Mouse (Mus musculus): ENCODE measurements around the gene Idh1. TPM values are rescaled to one million over a fixed set of nuclear protein-coding genes. Genes with fewer than 3 reads are reported as not detected.

Gene Idh1
- polyA plus RNA-seq, 1 experiment from 2014 or later: 329 TPM

DNA sequence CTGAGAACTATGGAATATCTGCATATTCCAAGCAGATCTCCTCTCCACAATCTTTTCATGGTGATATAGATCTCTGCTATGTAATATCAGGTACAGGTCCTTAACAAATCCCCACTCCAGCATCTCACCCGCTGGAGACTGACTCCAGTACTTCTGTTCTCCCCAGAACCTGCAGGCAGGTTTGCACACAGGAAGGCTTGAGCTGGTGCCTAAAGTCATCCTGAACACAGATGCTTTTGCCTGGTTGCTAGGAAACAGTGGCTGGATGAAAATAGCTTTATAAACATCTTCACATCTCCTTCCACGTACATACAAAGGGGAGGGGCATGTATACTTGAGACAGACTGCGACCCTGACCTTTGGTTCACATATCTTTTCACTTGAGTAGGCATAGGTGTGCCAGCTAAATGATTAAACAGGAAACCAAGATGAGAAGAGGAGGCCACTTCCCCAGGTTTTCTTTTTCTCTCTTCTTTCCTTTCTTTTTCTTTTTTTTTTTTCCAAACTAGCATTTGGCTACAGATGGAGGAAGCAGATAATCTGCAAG lies 56.6 kb downstream of the Idh1 start:
- H3K27ac ChIP-seq (ENCODE audit: low read length): peak overlapping the region; percentile 26; the same call in 1 of the 2 replicates
- ATAC-seq (ENCODE audit: low FRiP score, low TSS enrichment): 0 out of 2 replicates have a peak, but pooled peaks have one; percentile 23
- 63% methylated on average over 3 of the region's 3 CpGs for WGBS

GRCm38 (mm10) chr1:65122574-65123372 lies 63.5 kb downstream of the Idh1 start, which contains the start of gene D630023F18Rik:
D630023F18Rik (minus strand) TSS chr1:65123214.
- Histone ChIP-seq H3K27me3 (ENCODE audit: insufficient read depth, low read length) (no peaks in the 10 kb centered on the region), H3K9ac (replicated peaks; ENCODE audit: low read length) (no peak within 1 kb of the TSS), H3K4me3 (ENCODE audit: low read length) (peak within 1 kb of the TSS; percentile 24), H3K27ac (ENCODE audit: low read length) (no peak within 1 kb of the TSS), H3K4me2 (replicated peaks; ENCODE audit: low read depth, low read length) (peak within 1 kb of the TSS; percentile 38), H3K36me3 (ENCODE audit: insufficient read depth, low read length) (no peaks in the 10 kb centered on the region), H3K4me1 (ENCODE audit: insufficient read depth, low read length) (no peaks in the 10 kb centered on the region; the same call in 1 of the 2 replicates), H3K9me3 (ENCODE audit: low read length) (no peaks in the 10 kb centered on the region)
- WGBS: 22% methylated on average over 9 of the region's 9 CpGs
- ATAC-seq (ENCODE audit: low FRiP score, low TSS enrichment): no peak

More for the DNA sequence above, 56.6 kb downstream of the Idh1 start:
- H3K4me3 ChIP-seq (ENCODE audit: low read length): no peak overlapping the region
- no peaks in the 10 kb centered on the region for H3K27me3 ChIP-seq (ENCODE audit: insufficient read depth, low read length)
- no peaks in the 10 kb centered on the region for H3K9me3 ChIP-seq (ENCODE audit: low read length)
- H3K9ac ChIP-seq (replicated peaks; ENCODE audit: low read length): no peak overlapping the region
- H3K4me1 ChIP-seq (ENCODE audit: insufficient read depth, low read length): peaks cover 3% of the 10 kb centered on the region; the same call in 1 of the 2 replicates
- H3K4me2 ChIP-seq (replicated peaks; ENCODE audit: low read depth, low read length): no peak overlapping the region
- no peaks in the 10 kb centered on the region for H3K36me3 ChIP-seq (ENCODE audit: insufficient read depth, low read length)

DNA sequence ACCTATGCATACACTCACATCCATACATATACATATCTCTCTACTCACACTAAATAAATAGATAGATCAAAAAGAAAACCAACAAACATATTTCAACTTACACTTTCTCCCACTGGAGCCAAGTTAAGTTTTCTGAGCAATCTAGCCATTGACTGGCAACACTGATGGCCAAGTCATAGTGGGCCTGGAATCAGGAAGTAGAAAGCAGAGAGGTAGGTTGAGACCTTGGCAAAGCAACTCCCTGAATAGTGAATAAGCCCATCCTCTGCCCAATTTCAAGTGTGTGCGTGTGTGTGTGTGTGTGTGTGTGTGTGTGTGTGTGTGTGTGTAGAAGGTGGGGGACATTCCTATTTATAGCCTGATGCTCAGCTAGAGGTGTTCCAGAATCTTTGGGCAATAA lies 66.9 kb downstream of the Idh1 start, which contains the start of gene Gm28845:
Gene Gm28845, minus strand, starts transcription at position 121 of the 400 bp plus-strand sequence.
- ATAC-seq (ENCODE audit: low FRiP score, low TSS enrichment): no peak
- Histone ChIP-seq H3K4me2 (replicated peaks; ENCODE audit: low read depth, low read length) (no peak within 1 kb of the TSS), H3K27me3 (ENCODE audit: insufficient read depth, low read length) (no peaks in the 10 kb centered on the region), H3K9ac (replicated peaks; ENCODE audit: low read length) (no peak within 1 kb of the TSS), H3K9me3 (ENCODE audit: low read length) (no peaks in the 10 kb centered on the region), H3K4me3 (ENCODE audit: low read length) (no peak within 1 kb of the TSS), H3K27ac (ENCODE audit: low read length) (peak within 1 kb of the TSS; percentile 57), H3K36me3 (ENCODE audit: insufficient read depth, low read length) (no peaks in the 10 kb centered on the region), H3K4me1 (ENCODE audit: insufficient read depth, low read length) (no peaks in the 10 kb centered on the region; the same call in 1 of the 2 replicates)
- whole genome bisulfite sequencing: 91% methylated on average over 1 of the region's 1 CpGs

- no peaks in the 10 kb centered on the region for H3K36me3 ChIP-seq (ENCODE audit: insufficient read depth, low read length)
- no peak overlapping the region for H3K4me3 ChIP-seq (ENCODE audit: low read length)
- WGBS: 48% methylated on average over 8 of the region's 8 CpGs
- H3K27ac ChIP-seq (ENCODE audit: low read length): peak overlapping the region; percentile 57
- no peaks in the 10 kb centered on the region; the same call in none of the 2 replicates for H3K4me1 ChIP-seq (ENCODE audit: insufficient read depth, low read length)
- no peaks in the 10 kb centered on the region for H3K9me3 ChIP-seq (ENCODE audit: low read length)
- peak; percentile 63 for ATAC-seq (ENCODE audit: low FRiP score, low TSS enrichment)
- no peaks in the 10 kb centered on the region for H3K27me3 ChIP-seq (ENCODE audit: insufficient read depth, low read length)
- no peak overlapping the region for H3K9ac ChIP-seq (replicated peaks; ENCODE audit: low read length)
- H3K4me2 ChIP-seq (replicated peaks; ENCODE audit: low read depth, low read length): no peak overlapping the region
Observed at GRCm38 (mm10) chr1:65118150-65118913, 68.0 kb downstream of the Idh1 start.

GRCm38 (mm10) chr1:65113536-65114172 lies 72.6 kb downstream of the Idh1 start:
- Histone ChIP-seq H3K4me3 (ENCODE audit: low read length) (no peak overlapping the region), H3K4me1 (ENCODE audit: insufficient read depth, low read length) (peaks cover 9% of the 10 kb centered on the region), H3K9me3 (ENCODE audit: low read length) (no peaks in the 10 kb centered on the region), H3K4me2 (replicated peaks; ENCODE audit: low read depth, low read length) (no peak overlapping the region), H3K27me3 (ENCODE audit: insufficient read depth, low read length) (no peaks in the 10 kb centered on the region), H3K36me3 (ENCODE audit: insufficient read depth, low read length) (no peaks in the 10 kb centered on the region), H3K27ac (ENCODE audit: low read length) (0 out of 2 replicates have a peak overlapping the region, but pooled peaks have one; percentile 31), H3K9ac (replicated peaks; ENCODE audit: low read length) (no peak overlapping the region)
- WGBS: 90% methylated on average over 5 of the region's 5 CpGs
- no peak for ATAC-seq (ENCODE audit: low FRiP score, low TSS enrichment)

- H3K4me2 ChIP-seq (replicated peaks; ENCODE audit: low read depth, low read length): peak overlapping the region; percentile 48
- no peaks in the 10 kb centered on the region for H3K9me3 ChIP-seq (ENCODE audit: low read length)
- ATAC-seq (ENCODE audit: low FRiP score, low TSS enrichment): peak; percentile 61
- no peaks in the 10 kb centered on the region for H3K36me3 ChIP-seq (ENCODE audit: insufficient read depth, low read length)
- H3K27ac ChIP-seq (ENCODE audit: low read length): peak overlapping the region; percentile 79
- no peaks in the 10 kb centered on the region for H3K27me3 ChIP-seq (ENCODE audit: insufficient read depth, low read length)
- H3K4me1 ChIP-seq (ENCODE audit: insufficient read depth, low read length): peaks cover 9% of the 10 kb centered on the region
- peak overlapping the region; percentile 25; the same call in 1 of the 2 replicates for H3K4me3 ChIP-seq (ENCODE audit: low read length)
- H3K9ac ChIP-seq (replicated peaks; ENCODE audit: low read length): 0 out of 2 replicates have a peak overlapping the region, but pooled peaks have one; percentile 25
- WGBS: 24% methylated on average over 14 of the region's 14 CpGs
Observed at GRCm38 (mm10) chr1:65112807-65113196, 73.5 kb downstream of the Idh1 start.

DNA sequence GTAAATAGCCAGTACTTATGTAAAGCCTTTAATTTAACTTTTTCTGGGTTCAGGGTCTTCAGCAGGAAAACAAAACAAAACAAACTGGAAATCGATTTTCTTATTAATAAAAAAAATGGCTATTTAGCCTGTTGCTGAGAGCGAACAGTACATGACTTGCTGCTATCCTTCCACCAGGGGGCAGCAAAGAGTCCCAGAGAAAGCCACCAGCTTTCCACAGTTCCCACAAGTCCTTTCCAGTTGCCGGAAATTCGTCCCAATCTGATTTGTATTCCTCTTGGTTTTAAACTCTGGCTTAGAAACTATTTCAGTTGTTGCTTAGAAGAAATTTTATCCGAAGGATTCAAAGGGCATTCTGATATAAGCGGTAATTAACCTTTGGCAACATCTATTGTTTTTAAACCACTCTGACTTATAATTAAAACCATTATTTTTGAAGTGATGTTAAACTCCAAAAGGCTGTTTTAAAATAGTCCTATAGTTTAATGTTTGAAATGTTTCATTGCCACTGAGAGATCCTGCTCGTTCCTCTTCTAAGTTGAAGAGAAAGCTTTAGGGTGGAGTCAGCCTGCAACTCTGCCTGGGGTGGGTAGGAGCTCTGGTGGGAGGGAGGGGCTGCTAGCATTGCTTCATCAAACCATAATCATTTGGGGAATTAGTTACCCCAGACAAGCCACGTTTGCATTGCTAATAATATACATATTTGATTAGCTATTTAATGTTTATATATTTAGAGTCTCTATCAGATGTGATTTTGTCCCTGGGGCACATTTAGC lies 74.1 kb downstream of the Idh1 start:
- Histone ChIP-seq H3K4me1 (ENCODE audit: insufficient read depth, low read length) (peaks cover 9% of the 10 kb centered on the region), H3K4me3 (ENCODE audit: low read length) (peak overlapping the region; percentile 25), H3K9me3 (ENCODE audit: low read length) (no peaks in the 10 kb centered on the region), H3K27me3 (ENCODE audit: insufficient read depth, low read length) (no peaks in the 10 kb centered on the region), H3K36me3 (ENCODE audit: insufficient read depth, low read length) (no peaks in the 10 kb centered on the region), H3K9ac (replicated peaks; ENCODE audit: low read length) (0 out of 2 replicates have a peak overlapping the region, but pooled peaks have one; percentile 25), H3K4me2 (replicated peaks; ENCODE audit: low read depth, low read length) (peak overlapping the region; percentile 48), H3K27ac (ENCODE audit: low read length) (peak overlapping the region; percentile 79)
- WGBS: 5% methylated on average over 8 of the region's 8 CpGs
- peak; percentile 74; the same call in 1 of the 2 replicates for ATAC-seq (ENCODE audit: low FRiP score, low TSS enrichment)

- Histone ChIP-seq H3K27me3 (ENCODE audit: insufficient read depth, low read length) (no peaks in the 10 kb centered on the region), H3K4me2 (replicated peaks; ENCODE audit: low read depth, low read length) (0 out of 2 replicates have a peak overlapping the region, but pooled peaks have one; percentile 15), H3K27ac (ENCODE audit: low read length) (no peak overlapping the region), H3K36me3 (ENCODE audit: insufficient read depth, low read length) (no peaks in the 10 kb centered on the region), H3K4me3 (ENCODE audit: low read length) (no peak overlapping the region), H3K4me1 (ENCODE audit: insufficient read depth, low read length) (peaks cover 9% of the 10 kb centered on the region), H3K9ac (replicated peaks; ENCODE audit: low read length) (no peak overlapping the region; the same call in 1 of the 2 replicates), H3K9me3 (ENCODE audit: low read length) (no peaks in the 10 kb centered on the region)
- ATAC-seq (ENCODE audit: low FRiP score, low TSS enrichment): 0 out of 2 replicates have a peak, but pooled peaks have one; percentile 25
- 63% methylated on average over 25 of the region's 25 CpGs for WGBS
Observed at GRCm38 (mm10) chr1:65109756-65110435, 76.4 kb downstream of the Idh1 start.
